Mouse (Mus musculus) midbrain, embryonic 14.5 days (tissue): Measurements from ENCODE around the gene Fkrp. TPM values are rescaled to one million over a fixed set of nuclear protein-coding genes. Genes with fewer than 3 reads are reported as not detected.

Source experiments
- ATAC-seq: fragments of 200-750 bp; cut with Nextera tagmentation; 2 replicates; pipeline ENCODE4 v1.8.0; 2017; ENCODE audit warnings: moderate number of reproducible peaks, moderate library complexity; ENCODE audit not compliant: low FRiP score, low TSS enrichment
- DNase-seq: peaks from one replicate; pipeline ENCODE4 v3.0.0-alpha.2; 2015
- H3K27ac ChIP-seq: fragments of 300-500 bp; sonication (generic); replicated peaks from 2 replicates; pipeline ENCODE4 v1.5.1; 2014; ENCODE audit warnings: mild to moderate bottlenecking, low read depth, low read length, moderate library complexity
- H3K27me3 ChIP-seq: fragments of 300-500 bp; sonication (generic); 2 replicates; pipeline ENCODE4 v1.6.1; 2014; ENCODE audit warnings: low read length, control low read depth, mixed read lengths; ENCODE audit not compliant: control insufficient read depth, insufficient read depth
- H3K36me3 ChIP-seq: fragments of 300-500 bp; sonication (generic); 2 replicates; pipeline ENCODE4 v1.6.1; 2014; ENCODE audit warnings: low read length, control low read depth; ENCODE audit not compliant: control insufficient read depth, insufficient read depth
- H3K4me1 ChIP-seq: fragments of 300-500 bp; sonication (generic); 2 replicates; pipeline ENCODE4 v1.6.1; 2014; ENCODE audit warnings: mild to moderate bottlenecking, antibody characterized with exemption, low read length, control low read depth; ENCODE audit not compliant: control insufficient read depth, insufficient read depth
- H3K4me2 ChIP-seq: fragments of 300-500 bp; sonication (generic); 2 replicates; pipeline ENCODE4 v1.6.1; 2014; ENCODE audit warnings: mild to moderate bottlenecking, low read length, moderate library complexity
- H3K4me3 ChIP-seq: fragments of 300-500 bp; sonication (generic); replicated peaks from 2 replicates; pipeline ENCODE4 v1.5.1; 2014; ENCODE audit warnings: low read depth, low read length
- H3K9ac ChIP-seq: fragments of 300-500 bp; sonication (generic); replicated peaks from 2 replicates; pipeline ENCODE4 v1.6.1; 2014; ENCODE audit warnings: mild to moderate bottlenecking, low read length, moderate library complexity
- H3K9me3 ChIP-seq: fragments of 300-500 bp; sonication (generic); 2 replicates; pipeline ENCODE4 v1.6.1; 2016; ENCODE audit warnings: low read length, control low read depth, mixed read lengths; ENCODE audit not compliant: control insufficient read depth
- WGBS: fragments of 180-500 bp; shearing (Covaris S2); extraction: QIAGEN DNeasy Blood & Tissue Kit; methylation state at CpG from one replicate; pipeline ENCODE4 v1.1.7; 2014; 5-methylcytosine and 5-hydroxymethylcytosine counted together
- polyA plus RNA-seq: library from polyadenylated mRNA; unstranded; fragments of >200 nt; fragmentation: Nextera tagmentation; extraction: Ambion mirVana; gene quantifications from 2 replicates; pipeline ENCODE4 v1.2.1, GENCODE M21; 2014

Gene Fkrp
- polyA plus RNA-seq, 1 experiment from 2014 or later: 48.7 TPM

DNA sequence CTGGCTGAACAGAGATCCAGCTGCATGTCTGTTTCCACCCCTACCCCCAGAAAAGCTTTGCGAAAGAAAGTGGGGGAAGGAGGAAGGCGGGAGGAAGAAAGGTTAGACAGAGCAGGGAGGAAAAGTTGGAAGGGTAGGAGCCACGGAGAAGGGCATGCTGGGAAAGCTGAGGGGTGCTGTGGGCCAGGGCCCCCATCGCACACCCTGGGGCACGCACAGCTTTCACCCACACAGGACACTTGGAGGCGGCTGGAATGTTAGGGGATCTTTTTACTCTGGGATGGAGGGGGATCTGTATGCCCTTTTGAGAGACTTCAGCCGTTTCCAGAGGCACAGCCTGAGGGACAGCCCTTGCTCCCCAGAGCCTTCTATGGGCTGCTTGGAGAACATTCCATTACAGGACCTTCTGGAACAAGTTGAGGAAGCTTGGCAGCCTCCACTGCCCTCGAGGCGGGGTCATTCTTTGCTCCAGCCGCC, 55.5 kb downstream of the Fkrp start:
- Histone ChIP-seq H3K9me3 (no peaks in the 10 kb centered on the region), H3K27ac (no peak overlapping the region), H3K4me2 (no peak overlapping the region), H3K36me3 (no peaks in the 10 kb centered on the region), H3K27me3 (no peaks in the 10 kb centered on the region), H3K4me1 (no peaks in the 10 kb centered on the region), H3K9ac (no peak overlapping the region), H3K4me3 (no peak overlapping the region)
- WGBS: 53% methylated on average over 10 of the region's 10 CpGs
- no peak for DNase-seq
- ATAC-seq: no peak

GRCm38 (mm10) chr7:16760292-16760691, 56.2 kb downstream of the Fkrp start:
- ATAC-seq (no peak), DNase-seq (no peak)
- Histone ChIP-seq H3K9me3 (no peaks in the 10 kb centered on the region), H3K4me3 (no peak overlapping the region), H3K27ac (no peak overlapping the region), H3K4me2 (no peak overlapping the region), H3K27me3 (no peaks in the 10 kb centered on the region), H3K36me3 (no peaks in the 10 kb centered on the region), H3K9ac (no peak overlapping the region), H3K4me1 (no peaks in the 10 kb centered on the region)
- 31% methylated on average over 8 of the region's 8 CpGs for WGBS

Other genes with a start within 250 kb of the Fkrp start
- gene Arhgap35, start 201.7 kb downstream of the Fkrp start, polyA plus RNA-seq: 35.4 and 41.5 TPM in 2 replicates
- not detected in 2 replicates for gene Ceacam15, start 141.0 kb downstream of the Fkrp start, polyA plus RNA-seq
- gene Ceacam9, start 94.8 kb downstream of the Fkrp start, polyA plus RNA-seq: 0.20 TPM in 1 of 2 replicates, not detected in the other
- 431 and 530 TPM in 2 replicates for gene Ap2s1, start 78.3 kb downstream of the Fkrp start, polyA plus RNA-seq
- 5.9 and 10.8 TPM in 2 replicates for gene Slc1a5, start 35.4 kb downstream of the Fkrp start, polyA plus RNA-seq
- 213 and 219 TPM in 2 replicates for gene Strn4, start 843 bp downstream of the Fkrp start, polyA plus RNA-seq
- 4.4 and 5.7 TPM in 2 replicates for gene Prkd2, start 26.2 kb upstream of the Fkrp start, polyA plus RNA-seq
- gene Dact3, start 58.6 kb upstream of the Fkrp start, polyA plus RNA-seq: 4.9 and 6.2 TPM in 2 replicates
- gene Gng8, start 75.1 kb upstream of the Fkrp start, polyA plus RNA-seq: 11.7 and 17.2 TPM in 2 replicates
- 0.16 and 0.30 TPM in 2 replicates for gene Ptgir, start 89.8 kb upstream of the Fkrp start, polyA plus RNA-seq
- gene Calm3, start 107.4 kb upstream of the Fkrp start, polyA plus RNA-seq: 494 and 652 TPM in 2 replicates
- 115 and 116 TPM in 2 replicates for gene Pnmal2, start 128.0 kb upstream of the Fkrp start, polyA plus RNA-seq
- 60.8 and 69.8 TPM in 2 replicates for gene Pnmal1, start 142.9 kb upstream of the Fkrp start, polyA plus RNA-seq
- gene Gm42372, start 166.4 kb upstream of the Fkrp start, polyA plus RNA-seq: 6.4 and 8.7 TPM in 2 replicates
- gene Ccdc8, start 176.0 kb upstream of the Fkrp start, polyA plus RNA-seq: 3.1 and 4.5 TPM in 2 replicates
- gene Ppp5c, start 211.2 kb upstream of the Fkrp start, polyA plus RNA-seq: 112 and 118 TPM in 2 replicates
- 1.5 and 4.6 TPM in 2 replicates for gene Hif3a, start 245.7 kb upstream of the Fkrp start, polyA plus RNA-seq